Mouse (Mus musculus): ENCODE results near the gene Serp2.

- no peak for TF ChIP-seq CTCF (IDR thresholded peaks at IDR 0.05; ENCODE audit: insufficient read depth, low read depth, low read length)
- no peak for TF ChIP-seq POLR2A (IDR thresholded peaks at IDR 0.05; ENCODE audit: insufficient read depth, low read depth, low read length)
Measured at GRCm38 (mm10) chr14:76533170-76533815, 23.4 kb downstream of the Serp2 start.

Data from olfactory bulb, adult 2 months (tissue).